Mouse (Mus musculus): Measurements from ENCODE around the gene Mctp1.

The Mctp1 gene

GRCm38 (mm10) chr13:76611499-76611898 is 227.2 kb downstream of the Mctp1 start:
- DNase-seq (ENCODE audit: low spot score in 2 of 2) = no peak

- DNase-seq (ENCODE audit: low spot score in 2 of 2) = no peak
Measured at GRCm38 (mm10) chr13:76620111-76620510, 235.8 kb downstream of the Mctp1 start.

- peak in 1 of 2 experiments; percentile 2 for DNase-seq (ENCODE audit: low spot score in 2 of 2)
Measured at GRCm38 (mm10) chr13:76620525-76620924, 236.2 kb downstream of the Mctp1 start.

- DNase-seq (ENCODE audit: low spot score in 2 of 2) = no peak
Measured at GRCm38 (mm10) chr13:76633707-76634106, 249.4 kb downstream of the Mctp1 start.

GRCm38 (mm10) chr13:76638282-76638681 is 253.9 kb downstream of the Mctp1 start:
- DNase-seq (ENCODE audit: low spot score in 2 of 2) = no peak

GRCm38 (mm10) chr13:76659523-76659922 is 275.2 kb downstream of the Mctp1 start:
- no peak for DNase-seq (ENCODE audit: low spot score in 2 of 2)

- DNase-seq (ENCODE audit: low spot score in 2 of 2) = no peak
Measured at GRCm38 (mm10) chr13:76681286-76681685, 297.0 kb downstream of the Mctp1 start.

- DNase-seq (ENCODE audit: low spot score in 2 of 2) = no peak
Measured at GRCm38 (mm10) chr13:76689349-76689748, 305.0 kb downstream of the Mctp1 start.

- no peak for DNase-seq (ENCODE audit: low spot score in 2 of 2)
Measured at GRCm38 (mm10) chr13:76690143-76690542, 305.8 kb downstream of the Mctp1 start.

- no peak for DNase-seq (ENCODE audit: low spot score in 2 of 2)
Measured at GRCm38 (mm10) chr13:76690697-76691096, 306.4 kb downstream of the Mctp1 start.

GRCm38 (mm10) chr13:76734013-76734412 is 349.7 kb downstream of the Mctp1 start:
- no peak for DNase-seq (ENCODE audit: low spot score in 2 of 2)

GRCm38 (mm10) chr13:76750663-76751429 is 366.5 kb downstream of the Mctp1 start:
- DNase-seq (ENCODE audit: low spot score in 2 of 2) = no peak

GRCm38 (mm10) chr13:76759832-76760490 is 375.6 kb downstream of the Mctp1 start:
- no peak for DNase-seq (ENCODE audit: low spot score in 2 of 2)

- DNase-seq (ENCODE audit: low spot score in 2 of 2) = no peak
Measured at GRCm38 (mm10) chr13:76799662-76800061, 415.3 kb downstream of the Mctp1 start.

GRCm38 (mm10) chr13:76801126-76801632 is 416.8 kb downstream of the Mctp1 start:
- no peak for DNase-seq (ENCODE audit: low spot score in 2 of 2)

- no peak for DNase-seq (ENCODE audit: low spot score in 2 of 2)
Measured at GRCm38 (mm10) chr13:76802051-76802728, 417.9 kb downstream of the Mctp1 start.

GRCm38 (mm10) chr13:76802926-76803325 is 418.6 kb downstream of the Mctp1 start:
- DNase-seq (ENCODE audit: low spot score in 2 of 2) = no peak

- DNase-seq (ENCODE audit: low spot score in 2 of 2) = no peak
Measured at GRCm38 (mm10) chr13:76803799-76804198, 419.5 kb downstream of the Mctp1 start.

- DNase-seq (ENCODE audit: low spot score in 2 of 2) = no peak
Measured at GRCm38 (mm10) chr13:76808871-76809390, 424.6 kb downstream of the Mctp1 start.

- DNase-seq (ENCODE audit: low spot score in 2 of 2) = no peak
Measured at GRCm38 (mm10) chr13:76809802-76810201, 425.5 kb downstream of the Mctp1 start.

GRCm38 (mm10) chr13:76810496-76810939 is 426.2 kb downstream of the Mctp1 start:
- DNase-seq (ENCODE audit: low spot score in 2 of 2) = no peak

- DNase-seq (ENCODE audit: low spot score in 2 of 2) = no peak
Measured at GRCm38 (mm10) chr13:76823083-76823482, 438.7 kb downstream of the Mctp1 start.
